Mouse (Mus musculus): ENCODE results near the gene Fndc3b.

DNA sequence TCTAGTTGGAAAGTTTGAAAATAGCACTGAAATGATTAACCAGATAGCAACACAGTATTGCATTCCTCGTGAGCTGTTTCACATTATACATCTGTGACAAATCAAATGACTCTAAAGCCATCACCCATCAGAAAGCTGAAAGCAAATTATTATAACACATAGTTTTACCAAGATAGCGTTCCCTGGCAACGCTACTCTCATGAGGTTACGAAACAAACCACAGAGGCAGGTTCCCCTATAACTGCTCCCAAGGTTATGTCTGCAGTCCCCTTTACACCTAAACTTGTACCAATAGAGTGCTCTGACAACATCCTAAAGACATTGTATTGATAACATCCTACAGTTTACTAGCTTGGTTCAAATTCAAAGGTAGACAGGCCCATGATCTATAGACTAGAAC is 145.8 kb downstream of the Fndc3b start:
- TF ChIP-seq CTCF (IDR thresholded peaks at IDR 0.05; ENCODE audit: control insufficient read depth, insufficient read depth, insufficient replicate concordance, low read depth, low read length) (no peak), POLR2A (IDR thresholded peaks at IDR 0.05; ENCODE audit: control insufficient read depth, low read depth, low read length) (no peak)
